Mouse (Mus musculus): ENCODE measurements around the gene Srcin1.

The Srcin1 gene

GRCm38 (mm10) chr11:97579088-97579857 is 3.3 kb upstream of the Srcin1 start:
- DNase-seq (ENCODE audit: low read depth, low spot score) = no peak

GRCm38 (mm10) chr11:97578286-97578685 is 2.3 kb upstream of the Srcin1 start:
- DNase-seq (ENCODE audit: low read depth, low spot score) = no peak

- no peak for DNase-seq (ENCODE audit: low read depth, low spot score)
These were observed 348 bp downstream of the Srcin1 start for GRCm38 (mm10) chr11:97575638-97576037.

GRCm38 (mm10) chr11:97575075-97575474 is 911 bp downstream of the Srcin1 start:
- DNase-seq (ENCODE audit: low read depth, low spot score) = no peak

GRCm38 (mm10) chr11:97574551-97575051 is 1.4 kb downstream of the Srcin1 start:
- DNase-seq (ENCODE audit: low read depth, low spot score) = no peak

- DNase-seq (ENCODE audit: low read depth, low spot score) = no peak
These were observed 2.0 kb downstream of the Srcin1 start for GRCm38 (mm10) chr11:97573891-97574550.

GRCm38 (mm10) chr11:97572895-97573480 is 3.0 kb downstream of the Srcin1 start:
- DNase-seq (ENCODE audit: low read depth, low spot score) = no peak

- no peak for DNase-seq (ENCODE audit: low read depth, low spot score)
These were observed 4.0 kb downstream of the Srcin1 start for GRCm38 (mm10) chr11:97572089-97572345.

- no peak for DNase-seq (ENCODE audit: low read depth, low spot score)
These were observed 4.5 kb downstream of the Srcin1 start for GRCm38 (mm10) chr11:97571266-97572088.

GRCm38 (mm10) chr11:97570493-97571137 is 5.4 kb downstream of the Srcin1 start:
- DNase-seq (ENCODE audit: low read depth, low spot score) = no peak

GRCm38 (mm10) chr11:97569806-97570205 is 6.2 kb downstream of the Srcin1 start:
- DNase-seq (ENCODE audit: low read depth, low spot score) = no peak

- no peak for DNase-seq (ENCODE audit: low read depth, low spot score)
These were observed 6.7 kb downstream of the Srcin1 start for GRCm38 (mm10) chr11:97569301-97569724.

- DNase-seq (ENCODE audit: low read depth, low spot score) = no peak
These were observed 7.3 kb downstream of the Srcin1 start for GRCm38 (mm10) chr11:97568729-97569128.

- no peak for DNase-seq (ENCODE audit: low read depth, low spot score)
These were observed 8.5 kb downstream of the Srcin1 start for GRCm38 (mm10) chr11:97567480-97567879.

GRCm38 (mm10) chr11:97566551-97566950 is 9.4 kb downstream of the Srcin1 start:
- DNase-seq (ENCODE audit: low read depth, low spot score) = no peak

GRCm38 (mm10) chr11:97563730-97564129 is 12.3 kb downstream of the Srcin1 start:
- DNase-seq (ENCODE audit: low read depth, low spot score) = no peak

GRCm38 (mm10) chr11:97562536-97562935 is 13.4 kb downstream of the Srcin1 start:
- no peak for DNase-seq (ENCODE audit: low read depth, low spot score)

- no peak for DNase-seq (ENCODE audit: low read depth, low spot score)
These were observed 15.6 kb downstream of the Srcin1 start for GRCm38 (mm10) chr11:97560210-97560963.

GRCm38 (mm10) chr11:97559549-97559948 is 16.4 kb downstream of the Srcin1 start:
- no peak for DNase-seq (ENCODE audit: low read depth, low spot score)

- no peak for DNase-seq (ENCODE audit: low read depth, low spot score)
These were observed 18.1 kb downstream of the Srcin1 start for GRCm38 (mm10) chr11:97557885-97558284.
